In genomic region chr10:18107471-18107870, GRCm38 (mm10) we compare ENCODE assay signal across 10 mouse cellular contexts. TPM values are rescaled to one million over a fixed set of nuclear protein-coding genes. Genes with fewer than 3 reads are reported as not detected.
DNase-seq lines count a peak whose midpoint lies in the region; ATAC-seq and TF ChIP-seq lines count a peak whose summit lies in the region.
"Had no signal": no experiment of that assay in that cellular context is flagged by ENCODE, and none has a peak within 500 bp of the region (broad histone marks: within the 10 kb centered on the region; RNA-seq: fewer than 3 reads in every experiment).

No protein-coding gene starts in this region.

- no peak for ATAC-seq in midbrain, embryonic 14.5 days (ENCODE audit: low FRiP score, low TSS enrichment)
- ATAC-seq in midbrain, embryonic 16.5 days = no peak
- ATAC-seq in megakaryocyte-erythroid progenitor cell, adult 5-6 weeks (replicated peaks; ENCODE audit: low FRiP score, low TSS enrichment, poor library complexity, severe bottlenecking) = 0 out of 2 replicates have a peak, but pooled peaks have one; percentile 26
- ATAC-seq: midbrain, embryonic 15.5 days had no signal

- no peaks in the 10 kb centered on the region for H3K4me1 ChIP-seq in heart, adult 2 months (ENCODE audit: control insufficient read depth, insufficient read depth, low read length)
- no peaks in the 10 kb centered on the region for H3K4me1 ChIP-seq in midbrain, embryonic 14.5 days (ENCODE audit: control insufficient read depth, insufficient read depth, low read length)
- no peaks in the 10 kb centered on the region for H3K4me1 ChIP-seq in midbrain, embryonic 16.5 days (ENCODE audit: control insufficient read depth, insufficient read depth, low read length)
- H3K4me1 ChIP-seq: midbrain, embryonic 15.5 days had no signal

- no peak for TF ChIP-seq POLR2A in heart, adult 2 months (IDR thresholded peaks at IDR 0.05; ENCODE audit: insufficient read depth, low read depth, low read length)

- 65% methylated on average over 5 of the region's 5 CpGs for WGBS in heart, adult 2 months
- WGBS in midbrain, embryonic 14.5 days = 79% methylated on average over 5 of the region's 5 CpGs
- WGBS in midbrain, embryonic 16.5 days = 75% methylated on average over 5 of the region's 5 CpGs

- DNase-seq in heart, adult 2 months = no peak
- no peak for DNase-seq in heart, postnatal 25 days (ENCODE audit: low spot score)
- peak; percentile 23 for DNase-seq in midbrain, embryonic 14.5 days
- DNase-seq in MN1 (ENCODE audit: low spot score) = peak; percentile 47
- no peak for DNase-seq in layer of hippocampus, adult 9-11 months
- no peak for DNase-seq in cerebellum, postnatal 36 days
- DNase-seq: left cerebral cortex, postnatal 4 days had no signal

- TF ChIP-seq EP300 in heart, adult 2 months (IDR thresholded peaks at IDR 0.05; ENCODE audit: insufficient read depth, low read depth, low read length) = no peak

- H3K27me3 ChIP-seq in heart, adult 2 months (ENCODE audit: control insufficient read depth, insufficient read depth, low read length) = no peaks in the 10 kb centered on the region
- no peaks in the 10 kb centered on the region for H3K27me3 ChIP-seq in midbrain, embryonic 14.5 days (ENCODE audit: control insufficient read depth, insufficient read depth, low read length)
- no peaks in the 10 kb centered on the region for H3K27me3 ChIP-seq in midbrain, embryonic 16.5 days (ENCODE audit: control insufficient read depth, insufficient read depth, low read depth, low read length)
- H3K27me3 ChIP-seq: midbrain, embryonic 15.5 days had no signal

- no peak overlapping the region for H3K9ac ChIP-seq in heart, adult 2 months (ENCODE audit: low read depth, low read length)
- no peak overlapping the region for H3K9ac ChIP-seq in midbrain, embryonic 14.5 days (replicated peaks; ENCODE audit: low read length)
- no peak overlapping the region for H3K9ac ChIP-seq in midbrain, embryonic 16.5 days (ENCODE audit: low read depth, low read length)
- H3K9ac ChIP-seq: midbrain, embryonic 15.5 days had no signal

- no peaks in the 10 kb centered on the region for H3K79me2 ChIP-seq in heart, adult 2 months (replicated peaks; ENCODE audit: control insufficient read depth, insufficient read depth, low read length)

- no peak overlapping the region for H3K4me3 ChIP-seq in heart, adult 2 months
- H3K4me3 ChIP-seq in midbrain, embryonic 14.5 days (replicated peaks; ENCODE audit: low read depth, low read length) = no peak overlapping the region
- H3K4me3 ChIP-seq in midbrain, embryonic 16.5 days (ENCODE audit: low read depth, low read length) = no peak overlapping the region
- H3K4me3 ChIP-seq: midbrain, embryonic 15.5 days had no signal

- H3K4me2 ChIP-seq in midbrain, embryonic 14.5 days (ENCODE audit: low read length) = no peak overlapping the region
- no peak overlapping the region for H3K4me2 ChIP-seq in midbrain, embryonic 16.5 days (ENCODE audit: low read length)
- H3K4me2 ChIP-seq: midbrain, embryonic 15.5 days had no signal

- no peaks in the 10 kb centered on the region for H3K9me3 ChIP-seq in midbrain, embryonic 14.5 days (ENCODE audit: control insufficient read depth, low read length)
- no peaks in the 10 kb centered on the region for H3K9me3 ChIP-seq in midbrain, embryonic 16.5 days (replicated peaks; ENCODE audit: control insufficient read depth, low read length, poor library complexity, severe bottlenecking)
- H3K9me3 ChIP-seq: midbrain, embryonic 15.5 days had no signal

- H3K36me3 ChIP-seq in heart, adult 2 months (ENCODE audit: control insufficient read depth, insufficient read depth, low read length) = no peaks in the 10 kb centered on the region
- H3K36me3 ChIP-seq in midbrain, embryonic 14.5 days (ENCODE audit: control insufficient read depth, insufficient read depth, low read length) = peaks cover 28% of the 10 kb centered on the region
- H3K36me3 ChIP-seq in midbrain, embryonic 16.5 days (ENCODE audit: control insufficient read depth, insufficient read depth, low read length) = peaks cover 6% of the 10 kb centered on the region; the same call in 1 of the 2 replicates

- intact Hi-C loops in heart, adult 2 months (cut with DNase I) = loop anchor here (5.0 kb wide), 1 partner anchor 90 kb away; no protein-coding TSS in a partner anchor
- intact Hi-C loops in heart, postnatal 25 days (cut with DNase I) = loop anchor here (5.0 kb wide), 1 partner anchor 50 kb away; the partner anchor contains the start of gene Reps1

- peak; percentile 68 for TF ChIP-seq CTCF in heart, adult 2 months (IDR thresholded peaks at IDR 0.05)

- no peak overlapping the region for H3K27ac ChIP-seq in heart, adult 2 months
- H3K27ac ChIP-seq in midbrain, embryonic 14.5 days (replicated peaks; ENCODE audit: low read depth, low read length) = no peak overlapping the region
- H3K27ac ChIP-seq in midbrain, embryonic 16.5 days (ENCODE audit: low read length) = no peak overlapping the region
- H3K27ac ChIP-seq: midbrain, embryonic 15.5 days had no signal

RNA-seq across cellular contexts. Expression of gene Reps1, which starts 51.8 kb away (rescaled TPM):
- total RNA-seq in heart, adult 2 months (2021) = 10 to 100 TPM; 28.3 to 31.9 TPM
- 34.1 and 44.6 TPM in 2 replicates for polyA plus RNA-seq in heart, adult 2 months (2012; rRNA removed)
- 10 to 100 TPM; 27.3 to 30.1 TPM for total RNA-seq in heart, postnatal 25 days (2021)
- 23.1 and 27.5 TPM in 2 replicates for polyA plus RNA-seq in midbrain, embryonic 14.5 days (2014; fragmentation: Nextera tagmentation; extraction: Ambion mirVana)
- 12.7 and 16.1 TPM in 2 replicates for polyA plus RNA-seq in midbrain, embryonic 16.5 days (2015; fragmentation: Nextera tagmentation; extraction: Ambion mirVana)
- 44.4 and 55.8 TPM in 2 replicates for total RNA-seq in megakaryocyte-erythroid progenitor cell, adult 5-6 weeks (2014; fragmentation: Nextera tagmentation)
- total RNA-seq in megakaryocyte-erythroid progenitor cell, adult 5-6 weeks (2017) = 23.0 and 25.5 TPM in 2 replicates

Comparison
In these comparisons a context has a peak if more than half of its experiments do, and no peak if none do; other contexts are left out.
1. DNase-seq: peak in midbrain, embryonic 14.5 days (single experiment) and MN1 (single experiment); none in heart, adult 2 months (0 of 2), heart, postnatal 25 days (single experiment), layer of hippocampus, adult 9-11 months (single experiment) and cerebellum, postnatal 36 days (0 of 2).